Mouse (Mus musculus): ENCODE measurements around the gene Dtd1. TPM values are rescaled to one million over a fixed set of nuclear protein-coding genes. Genes with fewer than 3 reads are reported as not detected.

Gene Dtd1
- polyA plus RNA-seq, 1 experiment from 2014 or later = 31.4 TPM

- H3K4me1 ChIP-seq (replicated peaks) = peaks cover 12% of the 10 kb centered on the region
- H3K9ac ChIP-seq = no peak overlapping the region
- WGBS (ENCODE audit: insufficient replicate concordance) = 75% methylated on average over 6 of the region's 6 CpGs
- no peak overlapping the region for H3K4me3 ChIP-seq (replicated peaks)
- H3K27me3 ChIP-seq = no peaks in the 10 kb centered on the region
- H3K4me2 ChIP-seq = no peak overlapping the region
- no peaks in the 10 kb centered on the region for H3K36me3 ChIP-seq
- no peak for ATAC-seq (ENCODE audit: low read depth)
- H3K9me3 ChIP-seq (replicated peaks) = no peaks in the 10 kb centered on the region
- no peak for DNase-seq
- no peak overlapping the region for H3K27ac ChIP-seq
Observed at GRCm38 (mm10) chr2:144613956-144614355, 14.3 kb downstream of the Dtd1 start.

- DNase-seq (no peak), ATAC-seq (ENCODE audit: low read depth) (peak; percentile 77)
Observed at GRCm38 (mm10) chr2:144617074-144617874, 17.6 kb downstream of the Dtd1 start.

GRCm38 (mm10) chr2:144621491-144621890 is 21.8 kb downstream of the Dtd1 start:
- DNase-seq (no peak), ATAC-seq (ENCODE audit: low read depth) (no peak)
- WGBS (ENCODE audit: insufficient replicate concordance) = 87% methylated on average over 6 of the region's 6 CpGs

More at GRCm38 (mm10) chr2:144617074-144617874, 17.6 kb downstream of the Dtd1 start:
- no peaks in the 10 kb centered on the region; the same call in 1 of the 2 replicates for H3K36me3 ChIP-seq
- 56% methylated on average over 16 of the region's 16 CpGs for WGBS (ENCODE audit: insufficient replicate concordance)
- no peak overlapping the region for H3K4me2 ChIP-seq
- H3K9me3 ChIP-seq (replicated peaks) = no peaks in the 10 kb centered on the region
- H3K27me3 ChIP-seq = no peaks in the 10 kb centered on the region
- H3K4me1 ChIP-seq (replicated peaks) = peaks cover 12% of the 10 kb centered on the region
- H3K9ac ChIP-seq = no peak overlapping the region
- H3K4me3 ChIP-seq (replicated peaks) = no peak overlapping the region
- H3K27ac ChIP-seq = no peak overlapping the region

GRCm38 (mm10) chr2:144633551-144633950 is 33.9 kb downstream of the Dtd1 start:
- Histone ChIP-seq H3K9me3 (replicated peaks) (no peaks in the 10 kb centered on the region), H3K4me1 (replicated peaks) (no peaks in the 10 kb centered on the region), H3K4me2 (no peak overlapping the region), H3K36me3 (no peaks in the 10 kb centered on the region), H3K27ac (no peak overlapping the region), H3K27me3 (no peaks in the 10 kb centered on the region), H3K4me3 (replicated peaks) (no peak overlapping the region), H3K9ac (no peak overlapping the region)
- DNase-seq (no peak), ATAC-seq (ENCODE audit: low read depth) (0 out of 2 replicates have a peak, but pooled peaks have one; percentile 10)
- WGBS (ENCODE audit: insufficient replicate concordance) = 65% methylated on average over 2 of the region's 2 CpGs

More at GRCm38 (mm10) chr2:144621491-144621890, 21.8 kb downstream of the Dtd1 start:
- Histone ChIP-seq H3K36me3 (no peaks in the 10 kb centered on the region; the same call in 1 of the 2 replicates), H3K4me2 (no peak overlapping the region), H3K27me3 (no peaks in the 10 kb centered on the region), H3K9me3 (replicated peaks) (no peaks in the 10 kb centered on the region), H3K27ac (no peak overlapping the region), H3K4me1 (replicated peaks) (peaks cover 11% of the 10 kb centered on the region), H3K4me3 (replicated peaks) (no peak overlapping the region), H3K9ac (no peak overlapping the region)

- 59% methylated on average over 5 of the region's 5 CpGs for WGBS (ENCODE audit: insufficient replicate concordance)
- H3K27me3 ChIP-seq = no peaks in the 10 kb centered on the region
- no peaks in the 10 kb centered on the region for H3K4me1 ChIP-seq (replicated peaks)
- H3K36me3 ChIP-seq = no peaks in the 10 kb centered on the region
- no peak overlapping the region for H3K4me3 ChIP-seq (replicated peaks)
- no peak overlapping the region for H3K9ac ChIP-seq
- DNase-seq (no peak), ATAC-seq (ENCODE audit: low read depth) (no peak)
- H3K27ac ChIP-seq = no peak overlapping the region
- H3K4me2 ChIP-seq = no peak overlapping the region
- H3K9me3 ChIP-seq (replicated peaks) = no peaks in the 10 kb centered on the region
Observed at GRCm38 (mm10) chr2:144634231-144634630, 34.5 kb downstream of the Dtd1 start.

GRCm38 (mm10) chr2:144634729-144635128 is 35.0 kb downstream of the Dtd1 start:
- DNase-seq = no peak
- ATAC-seq (ENCODE audit: low read depth) = no peak
- Histone ChIP-seq H3K4me1 (replicated peaks) (no peaks in the 10 kb centered on the region), H3K27me3 (no peaks in the 10 kb centered on the region), H3K27ac (no peak overlapping the region), H3K4me2 (no peak overlapping the region), H3K36me3 (no peaks in the 10 kb centered on the region), H3K4me3 (replicated peaks) (no peak overlapping the region), H3K9me3 (replicated peaks) (no peaks in the 10 kb centered on the region), H3K9ac (no peak overlapping the region)
- WGBS (ENCODE audit: insufficient replicate concordance) = 73% methylated on average over 2 of the region's 2 CpGs

GRCm38 (mm10) chr2:144635644-144636320 is 36.1 kb downstream of the Dtd1 start:
- Histone ChIP-seq H3K4me2 (no peak overlapping the region), H3K9me3 (replicated peaks) (no peaks in the 10 kb centered on the region), H3K27ac (no peak overlapping the region), H3K4me3 (replicated peaks) (no peak overlapping the region), H3K9ac (no peak overlapping the region), H3K4me1 (replicated peaks) (no peaks in the 10 kb centered on the region), H3K36me3 (no peaks in the 10 kb centered on the region), H3K27me3 (no peaks in the 10 kb centered on the region)
- WGBS (ENCODE audit: insufficient replicate concordance) = 18% methylated on average over 5 of the region's 5 CpGs
- no peak for ATAC-seq (ENCODE audit: low read depth)
- DNase-seq = no peak

- H3K4me1 ChIP-seq (replicated peaks) = no peaks in the 10 kb centered on the region
- H3K4me3 ChIP-seq (replicated peaks) = no peak overlapping the region
- H3K36me3 ChIP-seq = no peaks in the 10 kb centered on the region
- ATAC-seq (ENCODE audit: low read depth) = no peak
- no peak for DNase-seq
- no peaks in the 10 kb centered on the region for H3K27me3 ChIP-seq
- H3K4me2 ChIP-seq = no peak overlapping the region
- 61% methylated on average over 4 of the region's 4 CpGs for WGBS (ENCODE audit: insufficient replicate concordance)
- no peak overlapping the region for H3K9ac ChIP-seq
- no peaks in the 10 kb centered on the region for H3K9me3 ChIP-seq (replicated peaks)
- H3K27ac ChIP-seq = no peak overlapping the region
Observed at GRCm38 (mm10) chr2:144637204-144637603, 37.5 kb downstream of the Dtd1 start.

GRCm38 (mm10) chr2:144637671-144638395 is 38.1 kb downstream of the Dtd1 start:
- DNase-seq (no peak), ATAC-seq (ENCODE audit: low read depth) (no peak)
- Histone ChIP-seq H3K36me3 (no peaks in the 10 kb centered on the region), H3K4me1 (replicated peaks) (no peaks in the 10 kb centered on the region), H3K9me3 (replicated peaks) (no peaks in the 10 kb centered on the region), H3K4me3 (replicated peaks) (no peak overlapping the region), H3K27ac (no peak overlapping the region), H3K4me2 (no peak overlapping the region), H3K9ac (no peak overlapping the region), H3K27me3 (no peaks in the 10 kb centered on the region)
- 80% methylated on average over 12 of the region's 12 CpGs for WGBS (ENCODE audit: insufficient replicate concordance)

- Histone ChIP-seq H3K4me3 (replicated peaks) (no peak overlapping the region), H3K36me3 (no peaks in the 10 kb centered on the region), H3K9me3 (replicated peaks) (no peaks in the 10 kb centered on the region), H3K27me3 (no peaks in the 10 kb centered on the region), H3K27ac (no peak overlapping the region), H3K9ac (no peak overlapping the region), H3K4me2 (no peak overlapping the region), H3K4me1 (replicated peaks) (no peaks in the 10 kb centered on the region)
- ATAC-seq (ENCODE audit: low read depth) = no peak
- WGBS (ENCODE audit: insufficient replicate concordance) = 61% methylated on average over 4 of the region's 4 CpGs
- no peak for DNase-seq
Observed at GRCm38 (mm10) chr2:144638719-144639118, 39.0 kb downstream of the Dtd1 start.

- 70% methylated on average over 7 of the region's 7 CpGs for WGBS (ENCODE audit: insufficient replicate concordance)
- ATAC-seq (ENCODE audit: low read depth) (no peak), DNase-seq (no peak)
- Histone ChIP-seq H3K4me2 (no peak overlapping the region), H3K27ac (no peak overlapping the region), H3K4me3 (replicated peaks) (no peak overlapping the region), H3K9ac (no peak overlapping the region), H3K36me3 (no peaks in the 10 kb centered on the region), H3K27me3 (no peaks in the 10 kb centered on the region), H3K9me3 (replicated peaks) (no peaks in the 10 kb centered on the region), H3K4me1 (replicated peaks) (no peaks in the 10 kb centered on the region)
Observed at GRCm38 (mm10) chr2:144640101-144640500, 40.4 kb downstream of the Dtd1 start.
